Mouse (Mus musculus) heart, adult 2 months (tissue): ENCODE data around the gene Hdac10.

ENCODE experiments used
- CTCF ChIP-seq: fragments of 200-600 bp; IDR thresholded peaks from 2 replicates; pipeline ENCODE4 v1.8.1; 2022; ENCODE audit warnings: antibody characterized with exemption, mild to moderate bottlenecking, moderate library complexity
- EP300 ChIP-seq: fragments of 200-500 bp; IDR thresholded peaks from 2 replicates; pipeline ENCODE4 v1.6.1; 2011; ENCODE audit warnings: low read depth, low read length, control low read depth; ENCODE audit not compliant: insufficient read depth
- POLR2A ChIP-seq: fragments of 200-500 bp; IDR thresholded peaks from 2 replicates; pipeline ENCODE4 v1.6.1; 2011; ENCODE audit warnings: mild to moderate bottlenecking, low read depth, low read length, control low read depth; ENCODE audit not compliant: insufficient read depth

DNA sequence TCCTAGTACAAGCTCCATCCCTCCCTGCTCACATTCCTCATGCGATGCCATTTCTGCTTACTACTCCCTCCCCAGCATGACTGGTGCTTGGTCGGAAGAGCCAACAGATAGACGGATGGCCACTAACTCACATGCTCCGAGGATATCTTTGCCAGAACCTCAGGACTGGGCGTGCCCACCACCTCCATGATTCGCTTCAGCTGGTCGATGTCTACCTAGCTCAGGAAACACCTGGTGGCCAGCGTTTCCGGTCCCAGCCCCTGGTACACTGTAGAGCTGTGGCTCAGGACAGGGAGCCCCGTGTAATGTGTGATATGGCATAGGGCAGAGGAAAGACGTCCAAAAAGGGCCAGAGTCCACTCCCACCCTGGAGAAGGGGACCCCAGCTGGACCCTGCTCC, 16.5 kb upstream of the Hdac10 start:
- TF ChIP-seq CTCF (no peak), EP300 (no peak), POLR2A (no peak)
